Mouse (Mus musculus): ENCODE results near the gene Eif3i.

- no peak for TF ChIP-seq POLR2A (IDR thresholded peaks at IDR 0.05; ENCODE audit: control insufficient read depth, extremely low read depth, insufficient read depth, low read length, poor library complexity)
- no peak for TF ChIP-seq CTCF (IDR thresholded peaks at IDR 0.05; ENCODE audit: borderline replicate concordance, control insufficient read depth, extremely low read depth, insufficient read depth, low read length, poor library complexity)
Measured at GRCm38 (mm10) chr4:129631867-129632266, 31.4 kb upstream of the Eif3i start.

All from thymus, adult 2 months (tissue).